Mouse (Mus musculus) layer of hippocampus, postnatal 14 days (tissue): ENCODE results near the gene Atrn. TPM values are rescaled to one million over a fixed set of nuclear protein-coding genes. Genes with fewer than 3 reads are reported as not detected.

Experiments used
- DNase-seq, 2 experiments: peaks; one replicate each; pipeline ENCODE4 v3.0.0; 2021 to 2022; ENCODE audit warnings: low spot score in 2 of 2, mixed read lengths in 1 of 2
- long read RNA-seq, 2 experiments: library from polyadenylated mRNA; stranded (forward); transcript quantifications; one replicate each; pipeline ENCODE4 v2.0.0; 2021
- total RNA-seq, 2 experiments: library from RNA; stranded (reverse); gene quantifications; 2 replicates each; pipeline ENCODE4 v1.2.3; 2021

The Atrn gene
- 100 to 1,000 TPM; 117 to 122 TPM for total RNA-seq
- long read RNA-seq, experiment 1, full-length matches to known transcripts: 2 of 35 reads
- long read RNA-seq, experiment 1, partial matches to known transcripts: 32 of 35 reads
- long read RNA-seq, experiment 1, other reads (novel, unspliced or antisense): 1 of 35 reads
- long read RNA-seq, experiment 2, partial matches to known transcripts: 65 of 69 reads
- long read RNA-seq, experiment 2, other reads (novel, unspliced or antisense): 4 of 69 reads

GRCm38 (mm10) chr2:130905751-130906583, at the start of gene Atrn, which contains the start of gene 4930402H24Rik:
TSS of gene Atrn (plus strand) at chr2:130906495.
TSS of gene 4930402H24Rik (minus strand) at chr2:130906406.
- peak; percentile 85 to 92 for DNase-seq

DNA sequence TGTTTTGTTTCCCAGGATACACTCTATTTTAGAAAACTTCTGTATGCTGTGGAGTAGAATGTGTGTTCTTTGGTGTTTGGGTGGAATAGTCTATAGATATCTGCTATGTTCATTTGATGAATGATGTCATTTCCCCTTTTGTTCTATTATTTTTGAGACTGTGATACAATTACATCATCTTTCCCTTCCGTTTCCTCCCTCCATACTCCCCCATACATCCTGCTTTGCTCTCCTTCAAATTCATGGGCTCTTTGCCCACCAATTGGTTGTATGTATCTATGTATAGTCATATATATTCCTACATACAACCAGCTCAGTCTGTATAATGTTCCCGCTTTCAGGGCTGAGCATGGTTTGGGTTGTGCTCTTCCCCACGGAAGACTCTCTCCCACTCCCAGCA, 44.2 kb upstream of the Atrn start:
- DNase-seq: no peak

- DNase-seq: no peak
These were observed 35.4 kb upstream of the Atrn start for GRCm38 (mm10) chr2:130870916-130871315.

- peak in 1 of 2 experiments; percentile 43 for DNase-seq
These were observed 28.9 kb upstream of the Atrn start for GRCm38 (mm10) chr2:130877376-130877775.

GRCm38 (mm10) chr2:130886983-130887382, 19.3 kb upstream of the Atrn start:
- DNase-seq: no peak

GRCm38 (mm10) chr2:130887456-130887855, 18.8 kb upstream of the Atrn start:
- DNase-seq: no peak

DNA sequence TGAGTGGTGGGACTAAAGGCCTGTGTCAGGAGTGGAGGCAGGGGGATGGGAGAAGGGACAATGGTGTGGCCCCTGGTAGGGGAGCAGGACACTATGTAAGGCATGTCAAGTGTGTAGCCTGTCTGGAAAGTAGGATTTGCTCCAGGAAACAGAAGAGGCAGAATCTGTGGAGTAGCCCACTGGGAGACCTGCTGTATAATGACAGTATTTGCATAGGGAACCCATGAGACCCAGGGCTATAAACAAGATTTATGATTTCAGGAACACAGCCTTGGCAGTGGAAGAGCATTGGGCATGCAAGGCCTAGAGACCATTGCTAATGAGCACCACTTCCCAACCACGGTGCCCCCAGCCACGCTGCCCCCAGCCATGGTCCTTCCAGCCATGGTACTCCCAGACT, 9.4 kb upstream of the Atrn start:
- DNase-seq: no peak

GRCm38 (mm10) chr2:130897856-130898255, 8.4 kb upstream of the Atrn start:
- no peak for DNase-seq

DNA sequence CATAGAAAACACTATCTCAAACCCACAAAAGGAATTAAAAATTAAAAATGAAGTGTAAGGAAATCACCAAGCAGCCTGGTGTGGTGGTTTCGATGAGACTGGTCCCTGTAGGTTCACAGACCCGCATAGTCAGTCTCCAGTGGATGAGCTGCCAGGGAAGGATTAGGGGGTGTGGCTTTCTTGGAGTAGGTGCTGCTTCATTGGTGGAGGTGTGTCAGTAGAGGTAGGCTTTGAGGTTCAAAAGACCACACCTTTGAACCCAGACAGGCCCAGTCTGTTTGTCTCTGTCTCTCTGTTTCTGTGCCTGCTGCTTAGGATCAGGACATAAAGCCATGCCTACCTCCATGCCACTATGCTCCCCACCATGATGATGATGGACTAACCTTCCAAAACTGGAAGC, 7.5 kb upstream of the Atrn start:
- DNase-seq: no peak

DNA sequence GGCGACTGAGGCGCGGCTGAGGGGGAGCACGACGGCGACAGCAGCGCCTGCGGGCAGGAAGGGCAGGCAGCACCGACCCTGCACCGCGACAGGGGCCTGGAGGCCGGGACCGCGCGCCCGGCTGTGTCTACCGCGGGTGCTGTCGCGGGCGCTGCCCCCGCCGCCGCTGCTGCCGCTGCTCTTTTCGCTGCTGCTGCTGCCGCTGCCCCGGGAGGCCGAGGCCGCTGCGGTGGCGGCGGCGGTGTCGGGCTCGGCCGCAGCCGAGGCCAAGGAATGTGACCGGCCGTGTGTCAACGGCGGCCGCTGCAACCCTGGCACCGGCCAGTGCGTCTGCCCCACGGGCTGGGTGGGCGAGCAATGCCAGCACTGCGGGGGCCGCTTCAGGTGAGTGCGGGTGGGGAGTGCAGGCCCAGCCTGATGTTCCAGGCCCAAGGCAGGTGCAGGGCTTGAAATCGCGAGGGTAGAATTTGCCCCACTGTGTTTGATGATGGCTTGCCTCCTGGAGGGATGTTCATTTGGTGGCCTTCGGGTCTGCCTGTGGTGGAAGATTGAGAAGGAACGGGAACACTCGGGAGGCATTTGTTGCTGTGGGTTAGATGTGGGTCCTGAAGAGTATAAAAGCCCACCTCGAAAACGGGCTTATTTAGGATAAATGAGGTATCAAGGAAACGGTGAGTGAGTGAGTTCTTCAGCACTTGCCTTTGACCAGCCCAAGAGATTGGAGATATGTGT, 455 bp downstream of the Atrn start:
- peak in 1 of 2 experiments; percentile 17 for DNase-seq

DNA sequence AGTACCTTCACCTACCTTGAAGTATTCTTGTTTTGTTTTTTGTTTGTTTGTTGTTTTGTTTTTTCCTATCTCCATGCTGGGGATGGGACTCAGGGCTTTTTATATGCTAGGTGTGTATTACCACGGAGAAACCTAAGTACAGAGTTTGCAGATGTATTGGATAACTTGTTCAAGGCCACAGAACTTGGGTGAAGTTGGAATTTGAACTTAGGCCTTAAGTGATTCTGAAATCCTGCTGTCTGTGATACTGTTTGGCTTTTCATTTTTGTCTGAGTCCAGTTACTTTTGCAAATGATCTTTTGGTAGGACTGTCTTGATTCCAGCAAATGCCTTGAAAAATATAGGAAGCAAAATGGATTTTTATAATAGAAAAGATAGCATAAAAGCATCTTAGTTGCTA, 5.4 kb downstream of the Atrn start:
- DNase-seq: no peak

- no peak for DNase-seq
These were observed 8.6 kb downstream of the Atrn start for GRCm38 (mm10) chr2:130914873-130915272.

GRCm38 (mm10) chr2:130916521-130917147, 10.3 kb downstream of the Atrn start:
- DNase-seq: no peak

- DNase-seq: no peak
These were observed 11.4 kb downstream of the Atrn start for GRCm38 (mm10) chr2:130917686-130918085.

DNA sequence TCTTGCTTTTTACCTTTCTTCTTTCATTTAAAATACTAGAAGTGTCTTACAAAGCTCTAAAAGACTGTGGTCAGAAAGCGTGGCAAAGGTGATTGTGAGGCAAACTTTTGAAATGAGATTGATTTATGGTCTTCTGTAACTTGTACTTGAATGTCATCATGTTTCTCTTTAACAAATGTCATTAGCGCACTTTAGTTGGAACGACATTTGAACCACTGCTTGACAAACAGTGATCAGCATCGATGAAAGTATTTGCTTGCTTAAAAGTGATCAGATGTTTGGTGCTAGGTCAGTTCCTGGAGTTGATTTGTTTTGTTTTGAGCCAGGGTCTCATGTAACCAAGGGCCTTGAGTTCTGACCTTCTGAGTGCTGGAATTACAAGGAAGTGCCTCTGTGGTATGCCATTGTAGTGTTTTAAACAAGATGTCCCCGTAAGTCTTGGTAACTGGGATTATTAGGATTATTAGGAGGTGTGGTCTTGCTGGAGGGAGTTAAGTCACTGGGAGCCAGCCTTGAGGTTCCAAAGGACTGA, 12.8 kb downstream of the Atrn start:
- no peak for DNase-seq

GRCm38 (mm10) chr2:130924950-130925349, 18.7 kb downstream of the Atrn start:
- DNase-seq: no peak

- no peak for DNase-seq
These were observed 21.7 kb downstream of the Atrn start for GRCm38 (mm10) chr2:130928031-130928430.

- no peak for DNase-seq
These were observed 22.2 kb downstream of the Atrn start for GRCm38 (mm10) chr2:130928530-130928929.

- DNase-seq: no peak
These were observed 23.7 kb downstream of the Atrn start for GRCm38 (mm10) chr2:130929994-130930393.

DNA sequence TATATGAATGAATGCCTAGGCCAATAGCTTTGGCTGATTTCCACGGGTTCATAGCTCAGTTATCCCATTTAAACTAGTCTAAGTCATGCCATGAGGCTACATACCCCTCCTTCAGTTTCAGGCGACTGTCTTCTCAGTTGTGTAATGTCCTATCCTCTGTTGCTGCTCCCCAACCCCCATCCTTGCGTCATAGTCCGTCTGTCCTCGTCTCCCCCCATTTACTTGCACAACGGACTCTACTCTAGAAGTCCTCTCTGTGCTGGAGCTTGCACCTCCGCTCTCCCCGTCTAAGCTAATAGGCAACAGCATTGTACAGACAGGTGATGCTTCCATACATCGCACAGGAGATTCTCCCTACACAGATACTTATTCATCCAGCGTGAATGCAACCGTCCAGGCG, 26.6 kb downstream of the Atrn start:
- no peak for DNase-seq

DNA sequence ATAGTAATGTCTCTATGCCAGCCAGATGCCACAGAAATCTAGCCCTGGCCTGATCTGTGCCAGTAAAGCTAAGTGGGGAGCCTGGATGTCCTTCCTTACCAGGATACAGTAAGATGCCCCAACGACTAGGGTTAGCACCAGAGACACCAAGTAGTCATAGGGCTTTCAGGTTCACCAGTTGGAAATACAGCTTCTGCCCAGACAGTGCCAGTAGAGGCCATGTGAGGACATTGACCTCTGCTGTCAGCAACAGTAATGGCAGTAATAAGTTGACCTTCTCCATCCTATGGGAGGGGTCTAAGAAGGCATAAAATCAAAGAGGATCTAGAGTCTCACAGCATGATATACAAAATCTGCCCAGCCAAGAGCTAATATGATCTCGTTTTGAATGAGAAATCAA, 43.5 kb downstream of the Atrn start:
- DNase-seq: no peak
